Mouse (Mus musculus): ENCODE data around the gene Usp45. TPM values are rescaled to one million over a fixed set of nuclear protein-coding genes. Genes with fewer than 3 reads are reported as not detected.

Gene Usp45
- total RNA-seq, 4 experiments from 2014 or later = 42.2 to 48.4 (median 46.9) TPM

DNA sequence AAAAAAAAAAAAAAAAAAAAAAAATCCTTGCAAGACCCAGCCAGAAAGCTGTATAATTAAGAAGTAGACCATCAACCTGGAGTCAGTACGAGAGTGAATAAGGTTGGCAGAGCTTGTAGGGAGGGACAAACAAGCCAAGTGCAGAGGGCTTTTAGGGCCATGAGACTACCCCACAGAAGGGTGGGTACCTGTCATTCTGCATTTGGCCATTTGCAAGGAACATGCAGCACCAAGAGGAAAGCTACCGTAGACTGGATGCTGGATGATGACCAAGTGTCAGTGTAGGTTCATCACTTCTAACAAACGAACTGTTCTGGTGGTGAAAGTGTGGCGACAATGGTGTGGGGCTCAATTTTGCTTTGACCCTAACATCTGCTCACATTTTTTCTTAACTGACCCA is 22.9 kb downstream of the Usp45 start:
- DNase-seq (ENCODE audit: low spot score in 2 of 2) = no peak

DNA sequence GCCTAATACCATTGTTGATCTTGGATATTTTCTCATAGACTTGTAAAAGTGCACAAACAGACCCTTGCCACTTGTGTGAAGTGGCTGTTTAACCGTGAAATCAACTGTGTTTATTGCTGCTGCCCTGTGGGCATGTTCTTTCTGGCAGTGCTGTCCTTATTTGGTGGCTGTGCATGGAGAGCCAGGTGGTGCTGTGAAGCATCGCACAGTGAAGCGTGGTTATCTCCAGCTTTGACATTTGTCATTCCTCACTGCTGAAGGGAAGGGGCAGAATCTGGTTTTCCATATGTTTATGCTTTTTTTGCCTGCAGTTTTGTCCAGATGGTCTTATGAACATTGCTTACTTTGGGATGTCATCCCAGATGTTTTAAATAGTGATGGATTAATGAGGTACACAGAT is 26.7 kb downstream of the Usp45 start:
- no peak for DNase-seq (ENCODE audit: low spot score in 2 of 2)

DNA sequence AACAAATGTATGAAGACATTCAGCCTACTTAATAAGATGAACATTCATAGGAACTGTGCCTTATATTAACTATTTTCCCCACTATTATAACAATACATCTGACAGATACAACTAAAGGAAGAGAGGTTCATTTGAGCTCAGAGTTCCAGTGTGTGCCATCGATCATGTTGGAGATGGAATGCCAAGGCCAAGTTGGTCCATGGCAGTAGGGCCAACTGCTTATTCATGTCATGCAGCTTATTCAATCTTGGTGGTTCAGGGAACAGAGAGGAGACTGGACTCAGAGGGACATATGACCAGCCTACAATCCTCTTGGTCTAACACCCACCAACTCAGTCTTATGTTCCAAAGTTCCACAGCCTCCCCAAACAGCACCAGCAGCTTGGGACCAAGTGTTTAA is 34.1 kb downstream of the Usp45 start:
- no peak for DNase-seq (ENCODE audit: low spot score in 2 of 2)

GRCm38 (mm10) chr4:21801620-21802019 is 34.7 kb downstream of the Usp45 start:
- no peak for DNase-seq (ENCODE audit: low spot score in 2 of 2)

DNA sequence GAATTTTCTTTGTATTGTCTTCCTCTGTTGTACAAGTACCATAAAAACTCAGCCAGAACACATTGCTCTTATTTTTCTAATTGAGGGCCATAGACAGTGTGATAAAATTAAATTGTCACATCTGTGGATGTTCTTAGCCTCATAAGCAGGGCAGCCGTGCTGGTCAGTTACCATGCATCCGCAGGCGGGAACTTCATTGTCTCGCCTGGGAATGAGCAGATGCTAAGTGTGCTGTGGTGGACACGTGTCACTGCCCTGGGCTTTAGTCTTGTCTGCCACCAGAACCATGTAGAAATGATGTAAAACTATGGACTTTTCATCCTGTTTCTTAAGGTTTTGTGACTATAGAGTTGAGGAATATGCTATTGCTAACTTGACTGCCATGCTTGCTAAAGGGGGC is 40.2 kb downstream of the Usp45 start:
- DNase-seq (ENCODE audit: low spot score in 2 of 2) = no peak

DNA sequence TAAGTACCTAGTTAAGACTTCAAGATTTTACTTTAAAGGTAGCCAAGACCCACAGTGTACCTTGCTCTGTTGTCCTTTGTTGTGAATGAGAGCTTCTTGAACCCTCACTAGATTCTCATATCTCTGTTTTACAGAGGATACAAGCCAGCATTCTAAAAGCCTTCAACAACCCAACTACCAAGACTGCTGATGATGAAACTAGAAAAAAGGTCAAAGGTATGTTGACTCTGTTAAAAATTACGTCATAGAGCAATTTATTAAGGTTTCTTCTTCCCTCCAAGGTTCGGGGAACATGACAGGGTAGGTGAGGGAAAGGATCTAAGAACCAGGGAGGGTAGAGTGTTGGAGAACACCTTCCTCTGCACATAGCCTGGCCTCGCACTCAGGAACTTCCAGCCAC is 43.7 kb downstream of the Usp45 start:
- DNase-seq (ENCODE audit: low spot score in 2 of 2) = no peak

DNA sequence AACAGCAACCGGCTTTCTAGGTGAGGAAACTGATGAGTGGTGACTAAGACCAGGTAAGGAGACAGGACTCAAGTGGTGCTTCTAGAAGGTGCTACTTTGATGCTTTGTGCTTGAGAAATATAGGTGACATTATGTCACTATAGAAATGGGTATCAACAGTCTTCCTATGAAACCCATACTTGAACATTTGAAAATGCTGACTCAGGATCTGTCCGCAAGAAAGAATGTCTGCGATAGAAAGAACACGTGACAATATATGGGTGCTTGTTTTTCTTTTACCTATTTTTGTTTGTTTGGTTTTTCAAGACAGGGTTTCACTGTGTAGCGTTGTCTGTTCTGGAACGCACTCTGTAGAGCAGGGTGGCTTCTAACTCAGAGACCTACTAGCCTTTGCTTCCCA is 45.7 kb downstream of the Usp45 start:
- no peak for DNase-seq (ENCODE audit: low spot score in 2 of 2)

- DNase-seq (ENCODE audit: low spot score in 2 of 2) = peak in 1 of 2 experiments; percentile 20
Observed at GRCm38 (mm10) chr4:21814029-21814428, 47.1 kb downstream of the Usp45 start.

DNA sequence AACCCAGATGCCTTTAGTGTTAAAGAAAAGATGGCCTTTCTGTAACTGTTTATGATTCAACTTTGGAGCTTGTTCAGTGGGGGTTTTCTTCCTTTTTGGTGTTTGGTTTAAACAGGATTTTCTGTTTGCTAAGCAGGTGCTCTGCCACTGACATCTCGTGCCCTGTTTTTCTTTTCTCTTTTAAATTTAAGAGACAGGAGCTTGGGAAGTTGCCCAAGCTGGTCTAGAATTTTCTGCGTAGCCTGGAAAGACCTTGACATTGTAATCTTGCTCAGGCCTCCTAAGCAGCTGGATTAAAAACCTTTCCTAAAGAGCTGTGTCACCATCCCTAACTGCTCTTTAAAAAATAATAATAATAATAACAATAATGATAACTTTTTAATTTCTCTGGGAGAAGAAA is 59.7 kb downstream of the Usp45 start:
- DNase-seq (ENCODE audit: low spot score in 2 of 2) = no peak

DNA sequence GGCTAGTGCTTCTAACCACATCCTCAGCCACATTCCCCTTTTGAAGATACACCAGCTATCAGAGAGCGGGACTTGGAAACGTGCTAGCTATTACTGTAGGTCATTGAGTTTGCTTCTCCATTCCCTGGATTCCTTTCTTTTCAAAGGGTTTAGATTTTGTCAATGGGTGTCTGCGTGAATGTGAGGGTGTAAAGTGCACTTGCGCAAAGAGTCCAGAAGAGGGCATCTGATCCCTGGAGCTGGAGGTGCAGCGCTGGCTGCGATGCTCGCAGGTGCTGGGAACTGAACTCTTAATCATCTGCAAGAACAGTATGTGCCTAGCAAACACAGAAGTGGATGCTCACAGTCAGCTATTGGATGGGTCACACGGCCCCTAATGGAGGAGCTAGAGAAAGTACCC is 65.9 kb downstream of the Usp45 start:
- no peak for DNase-seq (ENCODE audit: low spot score in 2 of 2)

- DNase-seq (ENCODE audit: low spot score in 2 of 2) = peak; percentile 90 to 96
Observed at GRCm38 (mm10) chr4:21847481-21848286, 80.7 kb downstream of the Usp45 start, which contains the start of gene Pnisr. TSS of gene Pnisr (plus strand) at chr4:21847583.

DNA sequence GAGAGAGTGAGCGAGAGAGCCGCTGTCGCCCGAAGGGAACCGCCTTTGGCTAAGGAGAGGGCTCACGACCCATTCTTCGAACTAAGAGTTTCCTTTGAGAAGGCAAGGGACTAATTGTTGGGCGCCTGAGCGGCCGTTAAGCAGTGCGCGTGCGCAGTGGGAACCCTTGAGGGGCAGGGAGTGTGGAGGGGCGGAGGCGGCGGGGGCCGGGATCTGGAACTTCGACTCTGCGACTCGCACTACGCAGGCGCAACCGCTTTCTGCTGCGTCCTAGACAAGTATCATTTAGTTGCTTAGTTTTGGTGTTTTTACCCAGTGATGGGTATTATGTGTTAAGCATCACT is 81.3 kb downstream of the Usp45 start:
- peak; percentile 80 to 86 for DNase-seq (ENCODE audit: low spot score in 2 of 2)

GRCm38 (mm10) chr4:21857481-21857880 is 90.5 kb downstream of the Usp45 start:
- no peak for DNase-seq (ENCODE audit: low spot score in 2 of 2)

DNA sequence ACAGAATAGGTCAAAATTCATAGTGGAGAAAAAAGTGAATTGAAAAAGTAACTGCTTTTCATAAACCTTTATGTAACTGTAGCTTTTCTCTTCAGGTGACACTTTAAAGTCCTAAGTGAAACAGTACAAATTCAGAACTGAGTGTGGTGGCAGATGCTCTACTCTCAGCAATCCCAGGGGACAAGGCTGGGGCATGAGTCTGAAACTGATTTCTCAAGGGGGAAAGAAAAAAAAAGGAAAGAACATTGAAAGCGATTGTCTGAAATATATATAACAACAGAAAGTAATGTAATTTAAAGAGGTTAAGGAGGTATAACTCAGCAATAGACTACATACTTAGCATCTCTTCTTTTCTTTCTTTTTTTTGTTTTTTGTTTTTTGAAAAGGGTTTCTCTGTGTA is 98.3 kb downstream of the Usp45 start:
- DNase-seq (ENCODE audit: low spot score in 2 of 2) = no peak

GRCm38 (mm10) chr4:21878776-21879175 is 111.8 kb downstream of the Usp45 start:
- no peak for DNase-seq (ENCODE audit: low spot score in 2 of 2)

GRCm38 (mm10) chr4:21879565-21880220 is 112.7 kb downstream of the Usp45 start, which contains the start of gene Coq3:
TSS of gene Coq3 (plus strand) at chr4:21879673.
- DNase-seq (ENCODE audit: low spot score in 2 of 2) = peak; percentile 80 to 82

DNA sequence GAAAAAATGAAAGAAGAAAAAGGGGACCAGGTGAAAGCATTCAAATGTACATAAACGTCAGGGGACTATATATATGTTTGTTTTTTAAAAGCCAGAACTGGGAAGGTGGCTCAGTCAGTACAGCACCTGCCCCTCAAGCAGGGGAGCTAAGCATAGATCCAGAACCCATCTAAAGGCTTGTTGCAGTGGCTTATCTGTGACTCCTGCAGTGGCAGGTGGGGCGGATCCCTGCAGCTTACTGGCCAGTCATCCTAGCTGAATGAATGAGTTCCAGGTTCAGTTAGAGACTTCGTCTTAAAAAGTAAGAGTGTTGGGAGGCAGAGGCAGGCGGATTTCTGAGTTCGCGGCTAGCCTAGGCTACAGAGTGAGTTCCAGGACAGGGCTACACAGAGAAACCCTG is 115.8 kb downstream of the Usp45 start:
- DNase-seq (ENCODE audit: low spot score in 2 of 2) = no peak

- no peak for DNase-seq (ENCODE audit: low spot score in 2 of 2)
Observed at GRCm38 (mm10) chr4:21885831-21886230, 118.9 kb downstream of the Usp45 start.

Other genes starting within 250 kb of the Usp45 start
- under 1 TPM in 1 of 4 experiments, not detected in 3; 0.15 TPM for gene Prdm13, start 81.2 kb upstream of the Usp45 start, total RNA-seq (2022)
- gene Ccnc, start 39.5 kb upstream of the Usp45 start, total RNA-seq (2022) = 10 to 100 TPM; 31.8 to 37.5 (median 32.8) TPM
- gene Tstd3, start 56 bp downstream of the Usp45 start, total RNA-seq (2022) = 10 to 100 TPM; 24.4 to 26.5 (median 25.7) TPM
- 100 to 1,000 TPM; 150 to 198 (median 173) TPM for gene Pnisr, start 80.4 kb downstream of the Usp45 start, total RNA-seq (2022)
- 10 to 100 TPM; 12.4 to 14.7 (median 13.7) TPM for gene Coq3, start 112.5 kb downstream of the Usp45 start, total RNA-seq (2022)
- gene Faxc, start 164.2 kb downstream of the Usp45 start, total RNA-seq (2022) = 10 to 100 TPM; 62.5 to 75.9 (median 68.3) TPM